Mouse (Mus musculus): ENCODE data around the gene Igf2r.
A peak's percentile ranks its signal among the peaks of the same experiment; 100 is the strongest.

GRCm38 (mm10) chr17:12725871-12726270 lies 43.6 kb downstream of the Igf2r start:
- TF ChIP-seq CTCF (IDR thresholded peaks at IDR 0.05; ENCODE audit: low read depth): no peak
- TF ChIP-seq EP300 (IDR thresholded peaks at IDR 0.05; ENCODE audit: low read depth): peak; percentile 25; the same call in 1 of the 2 replicates
